Mouse (Mus musculus): Measurements from ENCODE around the gene Slc38a3.

DNA sequence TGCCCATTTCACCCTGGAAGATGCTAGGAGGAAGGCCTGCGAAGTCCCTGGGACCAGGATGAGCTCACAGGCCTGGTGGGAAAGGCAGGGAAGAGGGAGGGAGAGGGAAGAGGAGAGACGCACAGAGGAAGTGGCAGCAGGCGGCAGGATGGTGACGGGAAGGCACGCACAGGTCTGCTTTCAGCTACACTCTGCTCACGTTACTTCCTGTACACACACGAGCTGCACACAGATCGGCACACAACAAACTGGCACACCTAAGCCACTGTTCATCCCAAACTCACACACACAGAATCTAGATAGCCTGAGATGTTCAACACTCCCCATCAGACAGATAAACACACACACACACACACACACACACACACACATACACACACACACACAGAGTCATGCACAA, 21.1 kb upstream of the Slc38a3 start:
- no peak for TF ChIP-seq CTCF (IDR thresholded peaks at IDR 0.05; ENCODE audit: borderline replicate concordance, insufficient read depth, low read depth, low read length)
- TF ChIP-seq POLR2A (IDR thresholded peaks at IDR 0.05; ENCODE audit: borderline replicate concordance, insufficient read depth, low read length), result no peak

Measured in cerebellum, adult 2 months (tissue).